Mouse (Mus musculus) lung, embryonic 16.5 days (tissue): ENCODE results near the gene Cx3cr1. TPM values are rescaled to one million over a fixed set of nuclear protein-coding genes. Genes with fewer than 3 reads are reported as not detected.

Experiments
- ATAC-seq: fragments of 200-750 bp; cut with Nextera tagmentation; 2 replicates; pipeline ENCODE4 v1.8.0; 2017; ENCODE audit warnings: low read depth, mild to moderate bottlenecking, moderate library complexity
- H3K27ac ChIP-seq: fragments of 300-500 bp; sonication (generic); 2 replicates; pipeline ENCODE4 v1.5.1; 2014; ENCODE audit warnings: mild to moderate bottlenecking, control low read depth, low read length
- H3K27me3 ChIP-seq: fragments of 300-500 bp; sonication (generic); 2 replicates; pipeline ENCODE4 v1.6.1; 2014; ENCODE audit warnings: low read depth, low read length, mixed read lengths; ENCODE audit not compliant: control insufficient read depth, insufficient read depth
- H3K36me3 ChIP-seq: fragments of 300-500 bp; sonication (generic); 2 replicates; pipeline ENCODE4 v1.6.1; 2014; ENCODE audit warnings: low read length; ENCODE audit not compliant: control insufficient read depth, insufficient read depth
- H3K4me1 ChIP-seq: fragments of 300-500 bp; sonication (generic); replicated peaks from 2 replicates; pipeline ENCODE4 v1.6.1; 2014; ENCODE audit warnings: low read length, mixed read lengths; ENCODE audit not compliant: control insufficient read depth, insufficient read depth
- H3K4me2 ChIP-seq: fragments of 300-500 bp; sonication (generic); 2 replicates; pipeline ENCODE4 v1.6.1; 2014; ENCODE audit warnings: low read depth, low read length, control low read depth
- H3K4me3 ChIP-seq: fragments of 300-500 bp; sonication (generic); 2 replicates; pipeline ENCODE4 v1.5.1; 2014; ENCODE audit warnings: mild to moderate bottlenecking, low read length, control low read depth
- H3K9ac ChIP-seq: fragments of 300-500 bp; sonication (generic); 2 replicates; pipeline ENCODE4 v1.6.1; 2014; ENCODE audit warnings: low read length, control low read depth
- H3K9me3 ChIP-seq: fragments of 300-500 bp; sonication (generic); 2 replicates; pipeline ENCODE4 v1.6.1; 2016; ENCODE audit warnings: low read length; ENCODE audit not compliant: control insufficient read depth
- WGBS: fragments of 180-500 bp; shearing (Covaris S2); extraction: QIAGEN DNeasy Blood & Tissue Kit; methylation state at CpG from one replicate; pipeline ENCODE4 v1.1.7; 2014; 5-methylcytosine and 5-hydroxymethylcytosine counted together
- polyA plus RNA-seq: library from polyadenylated mRNA; unstranded; fragments of >200 nt; fragmentation: Nextera tagmentation; extraction: Ambion mirVana; gene quantifications from 2 replicates; pipeline ENCODE4 v1.2.1, GENCODE M21; 2015

The Cx3cr1 gene
- polyA plus RNA-seq, 1 experiment from 2014 or later: 8.9 TPM

- H3K9me3 ChIP-seq: 0 out of 2 replicates have a peak, but pooled peaks cover 2% of the 10 kb centered on the region
- WGBS: 82% methylated on average over 7 of the region's 7 CpGs
- no peak overlapping the region for H3K9ac ChIP-seq
- H3K27ac ChIP-seq: no peak overlapping the region
- no peaks in the 10 kb centered on the region for H3K4me1 ChIP-seq
- no peaks in the 10 kb centered on the region for H3K36me3 ChIP-seq
- H3K27me3 ChIP-seq: no peaks in the 10 kb centered on the region
- no peak for ATAC-seq
- no peak overlapping the region for H3K4me2 ChIP-seq
- H3K4me3 ChIP-seq: no peak overlapping the region
These were observed 19.4 kb upstream of the Cx3cr1 start for GRCm38 (mm10) chr9:120089125-120089524.

GRCm38 (mm10) chr9:120084406-120084805 is 14.7 kb upstream of the Cx3cr1 start:
- Histone ChIP-seq H3K4me1 (no peaks in the 10 kb centered on the region), H3K9ac (no peak overlapping the region), H3K9me3 (0 out of 2 replicates have a peak, but pooled peaks cover 2% of the 10 kb centered on the region), H3K27me3 (no peaks in the 10 kb centered on the region), H3K4me3 (no peak overlapping the region), H3K27ac (no peak overlapping the region), H3K4me2 (no peak overlapping the region), H3K36me3 (no peaks in the 10 kb centered on the region)
- WGBS: 79% methylated on average over 9 of the region's 9 CpGs
- no peak for ATAC-seq

- Histone ChIP-seq H3K27me3 (no peaks in the 10 kb centered on the region), H3K4me2 (no peak overlapping the region), H3K9ac (no peak overlapping the region), H3K27ac (no peak overlapping the region), H3K36me3 (no peaks in the 10 kb centered on the region), H3K4me3 (no peak overlapping the region), H3K4me1 (no peaks in the 10 kb centered on the region), H3K9me3 (no peaks in the 10 kb centered on the region)
- no peak for ATAC-seq
- 71% methylated on average over 18 of the region's 18 CpGs for WGBS
These were observed 13.6 kb upstream of the Cx3cr1 start for GRCm38 (mm10) chr9:120083158-120083894.

- Histone ChIP-seq H3K27ac (no peak overlapping the region), H3K4me2 (no peak overlapping the region), H3K4me3 (no peak overlapping the region), H3K9me3 (no peaks in the 10 kb centered on the region), H3K36me3 (no peaks in the 10 kb centered on the region), H3K9ac (no peak overlapping the region), H3K4me1 (no peaks in the 10 kb centered on the region), H3K27me3 (no peaks in the 10 kb centered on the region)
- ATAC-seq: no peak
- 74% methylated on average over 4 of the region's 4 CpGs for WGBS
These were observed 13.0 kb upstream of the Cx3cr1 start for GRCm38 (mm10) chr9:120082691-120083090.

GRCm38 (mm10) chr9:120081967-120082366 is 12.3 kb upstream of the Cx3cr1 start:
- no peaks in the 10 kb centered on the region for H3K36me3 ChIP-seq
- no peak overlapping the region for H3K4me3 ChIP-seq
- no peak overlapping the region for H3K4me2 ChIP-seq
- H3K4me1 ChIP-seq: no peaks in the 10 kb centered on the region
- no peak overlapping the region for H3K27ac ChIP-seq
- no peak for ATAC-seq
- WGBS: 71% methylated on average over 5 of the region's 5 CpGs
- H3K27me3 ChIP-seq: no peaks in the 10 kb centered on the region
- no peak overlapping the region for H3K9ac ChIP-seq
- no peaks in the 10 kb centered on the region for H3K9me3 ChIP-seq

- 68% methylated on average over 6 of the region's 6 CpGs for WGBS
- Histone ChIP-seq H3K4me3 (no peak overlapping the region), H3K27ac (no peak overlapping the region), H3K27me3 (no peaks in the 10 kb centered on the region), H3K4me1 (no peaks in the 10 kb centered on the region), H3K4me2 (no peak overlapping the region), H3K9ac (no peak overlapping the region), H3K36me3 (no peaks in the 10 kb centered on the region), H3K9me3 (no peaks in the 10 kb centered on the region)
- ATAC-seq: no peak
These were observed 11.6 kb upstream of the Cx3cr1 start for GRCm38 (mm10) chr9:120081247-120081646.

- H3K4me3 ChIP-seq: no peak overlapping the region
- H3K27me3 ChIP-seq: no peaks in the 10 kb centered on the region
- no peak for ATAC-seq
- no peaks in the 10 kb centered on the region for H3K36me3 ChIP-seq
- no peaks in the 10 kb centered on the region for H3K4me1 ChIP-seq
- no peak overlapping the region for H3K27ac ChIP-seq
- no peak overlapping the region for H3K4me2 ChIP-seq
- H3K9me3 ChIP-seq: no peaks in the 10 kb centered on the region
- no peak overlapping the region for H3K9ac ChIP-seq
- WGBS: 61% methylated on average over 8 of the region's 8 CpGs
These were observed 10.9 kb upstream of the Cx3cr1 start for GRCm38 (mm10) chr9:120080546-120081108.

- no peak overlapping the region for H3K4me3 ChIP-seq
- 49% methylated on average over 7 of the region's 7 CpGs for WGBS
- no peak for ATAC-seq
These were observed 10.2 kb upstream of the Cx3cr1 start for GRCm38 (mm10) chr9:120079901-120080300.

GRCm38 (mm10) chr9:120078241-120078640 is 8.6 kb upstream of the Cx3cr1 start:
- Histone ChIP-seq H3K27me3 (no peaks in the 10 kb centered on the region), H3K4me1 (no peaks in the 10 kb centered on the region), H3K36me3 (no peaks in the 10 kb centered on the region), H3K27ac (no peak overlapping the region), H3K9me3 (no peaks in the 10 kb centered on the region), H3K4me3 (no peak overlapping the region), H3K9ac (no peak overlapping the region), H3K4me2 (no peak overlapping the region)
- 71% methylated on average over 3 of the region's 3 CpGs for WGBS
- no peak for ATAC-seq

More at GRCm38 (mm10) chr9:120079901-120080300, 10.2 kb upstream of the Cx3cr1 start:
- H3K9me3 ChIP-seq: no peaks in the 10 kb centered on the region
- H3K4me1 ChIP-seq: no peaks in the 10 kb centered on the region
- no peaks in the 10 kb centered on the region for H3K36me3 ChIP-seq
- no peaks in the 10 kb centered on the region for H3K27me3 ChIP-seq
- H3K9ac ChIP-seq: no peak overlapping the region
- no peak overlapping the region for H3K4me2 ChIP-seq
- H3K27ac ChIP-seq: no peak overlapping the region
